Mouse (Mus musculus) erythroblast, embryonic 14.5 days (primary cell): Measurements from ENCODE around the gene Usp38. TPM values are rescaled to one million over a fixed set of nuclear protein-coding genes. Genes with fewer than 3 reads are reported as not detected.

Experiments
- H3K27me3 ChIP-seq: 2 replicates; pipeline ENCODE4 v1.6.1; 2012; ENCODE audit warnings: inconsistent platforms; ENCODE audit not compliant: control insufficient read depth
- H3K36me3 ChIP-seq: 2 replicates; pipeline ENCODE4 v1.6.1; 2012; ENCODE audit warnings: mild to moderate bottlenecking, inconsistent platforms; ENCODE audit not compliant: control insufficient read depth
- H3K4me1 ChIP-seq: 2 replicates; pipeline ENCODE4 v1.6.1; 2012; ENCODE audit warnings: inconsistent platforms; ENCODE audit not compliant: control insufficient read depth
- H3K4me3 ChIP-seq: replicated peaks from 2 replicates; pipeline ENCODE3; 2012; ENCODE audit warnings: moderate library complexity, mild to moderate bottlenecking, inconsistent platforms
- H3K9me3 ChIP-seq: 2 replicates; pipeline ENCODE4 v1.6.1; 2012; ENCODE audit warnings: low read length, inconsistent platforms, mixed read lengths; ENCODE audit not compliant: control insufficient read depth
- GATA1 ChIP-seq: IDR thresholded peaks from 2 replicates; pipeline ENCODE4 v1.6.1; 2012; ENCODE audit warnings: low read length, inconsistent platforms, mixed read lengths
- TAL1 ChIP-seq: IDR thresholded peaks from 3 replicates; pipeline ENCODE4 v1.6.1; 2012; ENCODE audit warnings: low read length, inconsistent platforms, mixed read lengths
- polyA plus RNA-seq: library from polyadenylated mRNA; stranded (reverse); fragments of >175 nt; gene quantifications from 2 replicates; pipeline ENCODE4 v1.2.3, GENCODE M21; 2012

Usp38 gene
- polyA plus RNA-seq, 1 experiment = 0.21 TPM

DNA sequence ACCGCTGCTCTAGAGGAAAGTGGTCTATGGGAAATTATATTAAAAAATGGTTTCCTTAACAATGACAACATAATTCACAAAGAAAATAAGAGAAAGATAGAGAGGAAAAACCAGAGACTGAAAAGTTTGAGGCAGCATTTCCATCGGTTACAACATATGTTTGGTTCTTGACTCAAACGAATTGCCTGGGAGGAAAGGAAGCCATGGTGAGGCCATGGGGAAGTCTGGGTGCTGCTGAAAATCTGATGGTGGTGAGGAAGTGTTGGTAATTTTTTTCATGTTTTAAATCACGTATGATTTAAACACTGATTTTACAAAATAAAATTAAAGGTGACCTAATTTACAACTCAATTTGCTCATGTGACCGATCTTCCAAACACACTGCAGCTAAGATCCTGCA, 45.3 kb downstream of the Usp38 start:
- Histone ChIP-seq H3K4me3 (no peak overlapping the region), H3K4me1 (no peaks in the 10 kb centered on the region), H3K27me3 (no peaks in the 10 kb centered on the region), H3K36me3 (no peaks in the 10 kb centered on the region), H3K9me3 (no peaks in the 10 kb centered on the region)
- TF ChIP-seq GATA1 (no peak), TAL1 (no peak)

DNA sequence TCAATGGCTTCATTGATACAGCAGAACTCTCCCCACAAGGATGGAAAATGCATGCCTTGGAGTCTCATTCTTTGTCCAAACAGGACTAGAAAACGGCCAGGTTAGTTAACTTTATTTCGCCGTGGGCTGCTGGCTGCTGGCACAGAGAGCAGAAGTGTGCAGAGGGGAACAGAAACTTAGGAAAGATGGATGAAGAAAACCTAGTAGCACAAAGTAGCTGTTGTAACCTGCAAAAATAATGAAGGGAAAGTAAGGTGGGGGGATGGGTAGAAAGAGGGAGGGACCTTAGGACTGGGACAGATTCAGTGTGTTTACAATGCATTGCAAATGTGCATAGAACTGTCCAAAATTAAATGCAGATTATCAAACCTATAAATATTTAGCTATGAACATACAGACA, 51.6 kb downstream of the Usp38 start:
- Histone ChIP-seq H3K36me3 (no peaks in the 10 kb centered on the region), H3K9me3 (no peaks in the 10 kb centered on the region), H3K4me3 (no peak overlapping the region), H3K4me1 (no peaks in the 10 kb centered on the region; the same call in 1 of the 2 replicates), H3K27me3 (no peaks in the 10 kb centered on the region)
- no peak for TF ChIP-seq GATA1
- no peak for TF ChIP-seq TAL1

DNA sequence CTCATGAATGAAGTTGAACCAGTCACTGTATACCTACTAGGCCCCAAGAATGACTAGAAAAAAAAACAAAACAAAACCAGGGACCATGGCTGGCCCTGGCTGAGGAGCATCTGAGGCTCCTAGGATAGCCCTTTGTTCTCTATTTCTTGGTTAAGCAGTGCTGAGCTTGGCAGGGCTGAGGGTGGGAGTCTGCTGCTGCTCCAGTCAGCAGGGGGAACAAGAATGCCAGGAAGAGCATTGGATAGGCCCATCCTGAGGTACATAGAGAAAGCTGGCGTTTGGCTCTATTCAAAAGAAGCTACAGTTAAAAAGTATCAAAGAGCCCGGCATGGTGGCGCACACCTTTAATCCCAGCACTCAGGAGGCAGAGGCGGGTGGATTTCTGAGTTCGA, 52.1 kb downstream of the Usp38 start:
- Histone ChIP-seq H3K27me3 (no peaks in the 10 kb centered on the region), H3K4me1 (no peaks in the 10 kb centered on the region; the same call in 1 of the 2 replicates), H3K9me3 (no peaks in the 10 kb centered on the region), H3K36me3 (no peaks in the 10 kb centered on the region), H3K4me3 (no peak overlapping the region)
- TF ChIP-seq TAL1 = no peak
- no peak for TF ChIP-seq GATA1

GRCm38 (mm10) chr8:80961937-80962591, 52.7 kb downstream of the Usp38 start:
- Histone ChIP-seq H3K36me3 (no peaks in the 10 kb centered on the region), H3K27me3 (no peaks in the 10 kb centered on the region), H3K9me3 (no peaks in the 10 kb centered on the region), H3K4me1 (no peaks in the 10 kb centered on the region; the same call in 1 of the 2 replicates), H3K4me3 (no peak overlapping the region)
- TF ChIP-seq GATA1 = no peak
- no peak for TF ChIP-seq TAL1

DNA sequence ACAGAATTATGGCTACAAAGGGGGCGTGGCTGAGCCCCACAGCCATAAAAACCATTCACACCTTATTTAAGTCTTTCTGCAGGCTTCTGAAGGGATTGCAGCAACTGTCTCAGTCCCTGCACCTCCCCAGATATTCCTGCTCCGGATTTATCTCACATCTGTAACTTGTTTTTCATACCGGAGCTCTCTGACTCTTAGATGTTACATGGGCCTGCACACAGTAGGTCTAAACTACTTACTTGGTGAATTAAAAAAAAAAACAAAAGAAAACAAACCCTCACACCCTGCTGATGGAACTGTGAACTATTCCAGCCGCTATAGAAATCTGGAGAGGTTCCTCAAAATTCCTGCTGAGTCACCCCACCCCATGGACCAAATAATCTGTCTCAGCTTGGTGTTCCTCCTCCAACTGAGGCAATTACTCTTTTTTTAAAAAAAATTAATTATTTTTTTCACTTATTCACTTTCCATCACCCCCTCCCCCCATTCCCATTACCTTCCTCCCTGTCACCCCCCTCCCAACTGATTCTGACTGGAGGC, 53.6 kb downstream of the Usp38 start:
- Histone ChIP-seq H3K4me1 (no peaks in the 10 kb centered on the region; the same call in 1 of the 2 replicates), H3K36me3 (no peaks in the 10 kb centered on the region), H3K4me3 (no peak overlapping the region), H3K9me3 (no peaks in the 10 kb centered on the region), H3K27me3 (no peaks in the 10 kb centered on the region)
- no peak for TF ChIP-seq GATA1
- TF ChIP-seq TAL1 = no peak

GRCm38 (mm10) chr8:80959588-80960268, 55.0 kb downstream of the Usp38 start:
- TF ChIP-seq GATA1 (no peak), TAL1 (no peak)
- H3K9me3 ChIP-seq = no peaks in the 10 kb centered on the region
- H3K4me3 ChIP-seq = no peak overlapping the region
- H3K27me3 ChIP-seq = no peaks in the 10 kb centered on the region
- no peaks in the 10 kb centered on the region; the same call in 1 of the 2 replicates for H3K4me1 ChIP-seq
- no peaks in the 10 kb centered on the region for H3K36me3 ChIP-seq

DNA sequence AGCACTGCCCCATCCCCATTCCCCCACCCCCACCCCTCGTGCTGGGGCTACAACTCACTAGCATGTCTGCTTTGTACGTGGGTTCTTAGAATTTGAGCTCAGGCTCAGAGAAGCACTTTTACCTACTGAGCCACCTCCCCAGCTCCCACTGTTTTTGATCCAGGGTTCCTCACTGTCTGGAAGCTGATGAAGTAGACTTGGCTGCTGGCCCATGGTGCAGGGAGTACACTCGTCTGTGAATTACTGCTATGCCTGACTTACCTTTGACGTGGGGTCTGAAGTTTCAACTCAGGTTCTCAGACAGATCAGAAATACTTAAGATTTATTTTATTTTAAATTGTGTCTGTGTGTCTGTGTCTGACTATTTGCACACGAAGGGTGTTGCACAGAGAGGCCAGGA, 57.0 kb downstream of the Usp38 start:
- TF ChIP-seq TAL1 (no peak), GATA1 (no peak)
- Histone ChIP-seq H3K4me3 (no peak overlapping the region), H3K9me3 (no peaks in the 10 kb centered on the region)

DNA sequence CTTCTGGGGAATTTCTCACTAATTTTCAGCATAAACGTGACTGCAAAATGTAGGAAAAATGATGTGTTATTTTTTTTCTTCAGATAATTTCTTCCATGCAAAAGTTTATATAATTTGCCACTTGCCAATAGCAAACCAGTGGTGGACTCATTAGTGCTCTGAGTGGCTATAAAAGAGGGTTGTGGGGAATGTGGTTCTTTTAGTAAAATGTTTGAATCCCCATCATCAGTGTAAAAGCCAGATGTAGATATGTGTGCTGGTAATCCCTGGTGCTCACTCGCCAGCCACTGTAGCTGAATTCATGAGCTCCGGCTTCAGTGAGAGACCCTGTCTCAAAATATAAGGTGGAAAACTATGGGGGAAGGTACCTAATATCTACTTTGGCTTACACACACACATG, 61.8 kb downstream of the Usp38 start:
- Histone ChIP-seq H3K36me3 (no peaks in the 10 kb centered on the region), H3K27me3 (no peaks in the 10 kb centered on the region), H3K4me1 (no peaks in the 10 kb centered on the region), H3K9me3 (no peaks in the 10 kb centered on the region), H3K4me3 (no peak overlapping the region)
- TF ChIP-seq TAL1 (no peak), GATA1 (no peak)

More for the DNA sequence above, 57.0 kb downstream of the Usp38 start:
- no peaks in the 10 kb centered on the region; the same call in 1 of the 2 replicates for H3K4me1 ChIP-seq
- H3K27me3 ChIP-seq = no peaks in the 10 kb centered on the region
- no peaks in the 10 kb centered on the region for H3K36me3 ChIP-seq

- Histone ChIP-seq H3K4me1 (no peaks in the 10 kb centered on the region), H3K4me3 (no peak overlapping the region)
- TF ChIP-seq GATA1 (no peak), TAL1 (no peak)
Observed at GRCm38 (mm10) chr8:80952235-80952915, 62.4 kb downstream of the Usp38 start.

More at GRCm38 (mm10) chr8:80952235-80952915, 62.4 kb downstream of the Usp38 start:
- Histone ChIP-seq H3K27me3 (no peaks in the 10 kb centered on the region), H3K36me3 (no peaks in the 10 kb centered on the region), H3K9me3 (no peaks in the 10 kb centered on the region)
